Mouse (Mus musculus) B cell, adult 2 months (primary cell): ENCODE measurements at regions not wholly inside any gene's neighbourhood (a gene's known extent, or its start where the extent isn't known, plus 50 kb on each side); places are given as distances from the start of the nearest gene placed in this dataset.
A peak's percentile ranks its signal among the peaks of the same experiment; 100 is the strongest.
"Not testable (repeated sequence)": the region's sequence is repeated elsewhere in the genome, so short reads cannot be mapped to it uniquely, and the experiment has no call there.

Source experiments
- DNase-seq, 2 experiments: peaks; one replicate each; pipeline ENCODE4 v3.0.0; 2022

- no peak for DNase-seq
Measured at GRCm38 (mm10) chr10:118052477-118052876, 89.1 kb upstream of the Mdm1 start.

- no peak for DNase-seq
Measured at GRCm38 (mm10) chr10:118053037-118053436, 88.6 kb upstream of the Mdm1 start.

GRCm38 (mm10) chr10:118056789-118057271, 84.8 kb upstream of the Mdm1 start:
- no peak for DNase-seq

GRCm38 (mm10) chr10:118057516-118057915, 84.1 kb upstream of the Mdm1 start:
- no peak for DNase-seq

GRCm38 (mm10) chr10:118064816-118065216, 76.8 kb upstream of the Mdm1 start:
- no peak for DNase-seq

- DNase-seq = not testable (repeated sequence)
Measured at GRCm38 (mm10) chr10:118076341-118076740, 65.3 kb upstream of the Mdm1 start.

- DNase-seq = peak; percentile 56 to 58
Measured at GRCm38 (mm10) chr10:118081636-118082166, 59.9 kb upstream of the Mdm1 start.

- DNase-seq = peak; percentile 79 to 84
Measured at GRCm38 (mm10) chr10:118083035-118083720, 58.4 kb upstream of the Mdm1 start.

- DNase-seq = peak; percentile 52 to 54
Measured at GRCm38 (mm10) chr10:118083721-118084075, 57.9 kb upstream of the Mdm1 start.

GRCm38 (mm10) chr10:118085046-118085983, 56.3 kb upstream of the Mdm1 start:
- peak in 1 of 2 experiments; percentile 38 for DNase-seq

GRCm38 (mm10) chr10:118087570-118088340, 53.9 kb upstream of the Mdm1 start:
- DNase-seq = peak in 1 of 2 experiments; percentile 36

- DNase-seq = no peak
Measured at GRCm38 (mm10) chr10:118088499-118088898, 53.1 kb upstream of the Mdm1 start.

- no peak for DNase-seq
Measured at GRCm38 (mm10) chr10:118089879-118090278, 51.7 kb upstream of the Mdm1 start.

- DNase-seq = no peak
Measured at GRCm38 (mm10) chr10:118091476-118091875, 50.1 kb upstream of the Mdm1 start.
